Mouse (Mus musculus) lung, embryonic 14.5 days (tissue): ENCODE data around the gene Ntrk1. TPM values are rescaled to one million over a fixed set of nuclear protein-coding genes. Genes with fewer than 3 reads are reported as not detected.
A peak's percentile ranks its signal among the peaks of the same experiment; 100 is the strongest.

Experiments used
- ATAC-seq: fragments of 200-750 bp; cut with Nextera tagmentation; 2 replicates; pipeline ENCODE4 v1.8.0; 2017; ENCODE audit warnings: mild to moderate bottlenecking, moderate TSS enrichment, moderate library complexity; ENCODE audit not compliant: insufficient read depth
- DNase-seq: peaks from one replicate; pipeline ENCODE4 v3.0.0-alpha.2; 2015
- H3K27ac ChIP-seq: fragments of 300-500 bp; sonication (generic); 2 replicates; pipeline ENCODE4 v1.5.1; 2014; ENCODE audit warnings: low read depth, mild to moderate bottlenecking, moderate library complexity
- H3K27me3 ChIP-seq: fragments of 300-500 bp; sonication (generic); 2 replicates; pipeline ENCODE4 v1.6.1; 2014; ENCODE audit warnings: low read length, control low read depth; ENCODE audit not compliant: insufficient read depth
- H3K36me3 ChIP-seq: fragments of 300-500 bp; sonication (generic); 2 replicates; pipeline ENCODE4 v1.6.1; 2014; ENCODE audit warnings: control low read depth; ENCODE audit not compliant: insufficient read depth
- H3K4me1 ChIP-seq: fragments of 300-500 bp; sonication (generic); 2 replicates; pipeline ENCODE4 v1.6.1; 2014; ENCODE audit warnings: antibody characterized with exemption, control low read depth; ENCODE audit not compliant: insufficient read depth
- H3K4me2 ChIP-seq: fragments of 300-500 bp; sonication (generic); 2 replicates; pipeline ENCODE4 v1.6.1; 2014; ENCODE audit warnings: mild to moderate bottlenecking
- H3K4me3 ChIP-seq: fragments of 300-500 bp; sonication (generic); 2 replicates; pipeline ENCODE4 v1.5.1; 2014; ENCODE audit warnings: low read depth, low read length
- H3K9ac ChIP-seq: fragments of 300-500 bp; sonication (generic); 2 replicates; pipeline ENCODE4 v1.6.1; 2014
- H3K9me3 ChIP-seq: fragments of 300-500 bp; sonication (generic); 2 replicates; pipeline ENCODE4 v1.6.1; 2016; ENCODE audit warnings: low read depth, low read length, control low read depth
- CTCF ChIP-seq: IDR thresholded peaks from 2 replicates; pipeline ENCODE4 v1.5.1; 2016; ENCODE audit warnings: antibody characterized with exemption, low read depth
- WGBS: fragments of 180-500 bp; shearing (Covaris S2); extraction: QIAGEN DNeasy Blood & Tissue Kit; methylation state at CpG from one replicate; pipeline ENCODE4 v1.1.7; 2014; 5-methylcytosine and 5-hydroxymethylcytosine counted together
- polyA plus RNA-seq: library from polyadenylated mRNA; unstranded; fragments of >200 nt; fragmentation: Nextera tagmentation; extraction: Ambion mirVana; gene quantifications from 2 replicates; pipeline ENCODE4 v1.2.1, GENCODE M21; 2014

The Ntrk1 gene
- polyA plus RNA-seq, 1 experiment from 2014 or later: 0.22 TPM

DNA sequence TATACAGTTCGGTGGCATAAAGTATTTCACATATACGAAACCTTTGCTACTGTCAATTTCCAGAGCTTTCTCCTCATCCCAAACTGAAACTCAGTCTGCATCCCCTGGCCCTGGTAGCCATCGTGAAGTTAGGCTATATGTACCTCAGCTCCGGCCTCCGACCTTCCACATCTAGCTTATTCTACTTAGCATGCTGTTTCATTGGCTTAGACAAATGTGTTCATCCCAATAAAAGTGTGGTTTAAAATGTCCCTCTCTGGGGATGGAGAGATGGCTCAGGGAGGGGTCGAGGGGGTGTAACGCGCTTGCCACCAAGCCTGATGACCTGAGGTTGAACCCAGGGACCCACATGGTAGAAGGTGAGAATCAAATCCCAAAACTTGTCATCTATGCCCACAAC, 25.5 kb downstream of the Ntrk1 start:
- H3K4me1 ChIP-seq: peaks cover 21% of the 10 kb centered on the region
- DNase-seq (no peak), ATAC-seq (no peak)
- peak overlapping the region; percentile 65; the same call in 1 of the 2 replicates for H3K4me2 ChIP-seq
- H3K36me3 ChIP-seq: no peaks in the 10 kb centered on the region
- no peak overlapping the region for H3K27ac ChIP-seq
- TF ChIP-seq CTCF: no peak
- no peaks in the 10 kb centered on the region for H3K9me3 ChIP-seq
- no peaks in the 10 kb centered on the region; the same call in 1 of the 2 replicates for H3K27me3 ChIP-seq
- no peak overlapping the region for H3K4me3 ChIP-seq
- WGBS: 76% methylated on average over 8 of the region's 8 CpGs
- H3K9ac ChIP-seq: no peak overlapping the region

DNA sequence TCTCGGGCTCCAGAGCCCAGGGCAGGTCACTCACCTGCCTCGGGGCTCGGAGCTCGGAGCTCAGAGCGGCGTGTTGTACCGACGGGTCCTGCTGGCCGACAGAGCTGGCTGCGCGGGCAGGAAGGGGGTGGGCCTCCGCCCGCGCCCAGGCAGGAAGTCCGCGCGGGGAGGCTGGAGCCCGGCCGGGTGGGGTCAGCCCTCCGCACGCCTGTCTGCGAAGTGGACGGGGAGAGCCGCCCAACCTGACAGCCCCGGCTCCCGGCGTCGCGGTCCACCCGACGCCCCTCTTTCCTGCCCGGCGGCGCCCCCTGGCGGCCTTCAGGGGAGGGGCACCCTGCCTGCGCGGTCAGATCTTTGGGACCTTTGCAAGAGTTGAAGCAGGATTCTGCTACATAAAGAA, 26.1 kb downstream of the Ntrk1 start:
- Histone ChIP-seq H3K27ac (peak overlapping the region; percentile 77), H3K27me3 (no peaks in the 10 kb centered on the region; the same call in 1 of the 2 replicates), H3K4me1 (peaks cover 27% of the 10 kb centered on the region), H3K9ac (peak overlapping the region; percentile 50), H3K9me3 (no peaks in the 10 kb centered on the region), H3K4me2 (peak overlapping the region; percentile 65), H3K4me3 (peak overlapping the region; percentile 49), H3K36me3 (no peaks in the 10 kb centered on the region)
- peak; percentile 84 for TF ChIP-seq CTCF
- WGBS: under 1% methylated on average over 36 of the region's 37 CpGs
- ATAC-seq (peak; percentile 62), DNase-seq (peak; percentile 89)

DNA sequence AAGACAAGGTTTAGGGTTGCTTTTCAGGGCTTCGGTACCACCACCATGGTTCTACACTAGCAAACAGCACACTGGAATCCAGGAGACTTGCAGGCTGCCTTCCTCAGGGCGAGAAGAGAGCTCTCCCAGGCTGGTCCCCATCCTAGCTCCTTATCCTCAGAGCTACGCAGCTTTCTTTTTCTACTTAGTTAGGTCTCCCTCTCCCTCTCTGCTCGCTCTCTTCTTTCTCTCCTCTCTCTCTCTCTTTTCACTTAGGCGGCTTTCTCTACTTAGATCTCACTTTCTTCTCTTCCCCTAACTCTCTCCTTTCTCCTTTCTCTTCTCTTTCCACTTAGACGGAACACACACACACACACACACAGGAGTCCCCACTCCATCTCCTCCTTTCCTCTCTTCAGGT, 26.5 kb downstream of the Ntrk1 start:
- no peak for TF ChIP-seq CTCF
- ATAC-seq (no peak), DNase-seq (peak; percentile 32)
- no peaks in the 10 kb centered on the region for H3K36me3 ChIP-seq
- H3K4me2 ChIP-seq: peak overlapping the region; percentile 65
- no peaks in the 10 kb centered on the region; the same call in 1 of the 2 replicates for H3K27me3 ChIP-seq
- peaks cover 29% of the 10 kb centered on the region for H3K4me1 ChIP-seq
- peak overlapping the region; percentile 50 for H3K9ac ChIP-seq
- H3K27ac ChIP-seq: peak overlapping the region; percentile 77
- peak overlapping the region; percentile 49 for H3K4me3 ChIP-seq
- 28% methylated on average over 6 of the region's 6 CpGs for WGBS
- no peaks in the 10 kb centered on the region for H3K9me3 ChIP-seq

DNA sequence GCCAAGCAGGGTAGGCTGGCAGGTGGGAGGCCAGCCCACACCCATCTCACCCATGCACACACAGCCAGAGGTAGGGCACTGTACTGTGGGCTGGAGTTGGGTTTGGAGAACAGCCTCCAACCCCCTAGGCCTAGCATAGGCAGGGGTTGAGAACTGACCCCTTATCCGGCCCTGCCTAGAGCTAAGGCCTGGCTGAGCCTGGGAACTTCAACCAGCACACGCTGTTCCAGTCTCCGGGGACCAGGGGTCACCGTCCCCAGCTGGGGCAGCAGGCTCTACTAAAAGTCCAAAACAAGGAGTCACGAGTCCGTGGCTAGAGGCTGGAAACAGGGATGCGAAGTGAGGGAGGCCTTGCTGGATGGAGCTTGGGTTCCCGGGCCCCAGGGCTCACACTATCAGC, 27.2 kb downstream of the Ntrk1 start:
- Histone ChIP-seq H3K9me3 (no peaks in the 10 kb centered on the region), H3K36me3 (no peaks in the 10 kb centered on the region), H3K4me1 (peaks cover 34% of the 10 kb centered on the region), H3K27me3 (no peaks in the 10 kb centered on the region; the same call in 1 of the 2 replicates), H3K4me3 (peak overlapping the region; percentile 49), H3K27ac (peak overlapping the region; percentile 27; the same call in 1 of the 2 replicates), H3K4me2 (peak overlapping the region; percentile 65), H3K9ac (peak overlapping the region; percentile 50)
- no peak for TF ChIP-seq CTCF
- WGBS: 59% methylated on average over 8 of the region's 8 CpGs
- DNase-seq: peak; percentile 41
- no peak for ATAC-seq

DNA sequence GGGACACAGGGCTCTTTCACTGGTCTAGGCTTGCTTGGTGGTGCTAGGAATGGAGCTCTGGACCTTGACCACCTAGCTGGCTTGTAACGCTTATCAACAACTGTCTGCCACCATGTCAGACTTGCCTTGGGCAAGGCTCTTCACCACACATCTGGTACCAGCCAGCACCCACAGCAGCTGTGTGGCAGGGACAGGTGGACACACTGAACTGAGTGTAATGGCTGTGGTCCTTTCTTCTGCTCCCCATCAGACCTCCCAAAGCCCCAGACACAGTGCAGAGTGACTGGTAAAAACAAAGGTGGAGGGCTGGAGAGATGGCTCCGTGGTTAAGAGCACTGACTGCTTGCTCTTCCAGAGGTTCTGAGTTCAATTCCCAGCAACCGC, 28.7 kb downstream of the Ntrk1 start:
- peak overlapping the region; percentile 97; the same call in 1 of the 2 replicates for H3K27ac ChIP-seq
- peaks cover 42% of the 10 kb centered on the region for H3K4me1 ChIP-seq
- 77% methylated on average over 3 of the region's 3 CpGs for WGBS
- ATAC-seq (no peak), DNase-seq (no peak)
- no peaks in the 10 kb centered on the region for H3K27me3 ChIP-seq
- H3K4me2 ChIP-seq: peak overlapping the region; percentile 57
- H3K36me3 ChIP-seq: no peaks in the 10 kb centered on the region
- TF ChIP-seq CTCF: no peak
- no peak overlapping the region for H3K9ac ChIP-seq
- H3K4me3 ChIP-seq: no peak overlapping the region
- H3K9me3 ChIP-seq: no peaks in the 10 kb centered on the region

DNA sequence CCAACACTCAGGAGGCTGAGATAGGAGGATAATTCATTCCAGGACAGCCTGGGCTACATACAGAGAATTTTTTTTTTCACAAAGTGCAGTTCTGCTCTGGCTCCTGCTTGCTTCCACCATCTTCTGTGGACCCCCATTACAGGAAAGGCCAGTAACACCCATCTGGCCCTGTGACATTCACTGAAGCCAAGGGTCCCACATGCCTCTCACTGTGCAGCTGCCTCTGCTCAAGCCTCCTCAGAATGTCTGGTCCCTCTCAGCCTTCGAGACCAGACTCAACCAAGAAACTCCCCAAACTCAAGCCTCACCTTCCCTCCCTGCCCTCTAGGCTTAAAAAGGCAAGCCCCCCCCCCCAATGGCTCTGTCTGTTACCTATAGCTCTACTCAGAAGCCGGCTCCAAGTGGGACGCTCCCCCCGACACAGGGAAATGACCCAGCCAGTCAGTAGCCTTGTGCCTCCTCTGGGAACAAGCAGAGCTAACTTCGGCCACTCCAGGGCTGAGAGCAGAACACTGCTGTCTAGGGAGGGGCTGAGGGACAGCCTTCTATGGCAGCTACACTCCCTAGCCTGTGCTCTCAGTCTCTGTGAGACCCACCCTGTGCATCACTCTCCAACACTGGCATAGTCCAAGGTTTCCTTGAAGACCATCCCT, 29.2 kb downstream of the Ntrk1 start:
- WGBS: 70% methylated on average over 5 of the region's 5 CpGs
- H3K4me3 ChIP-seq: no peak overlapping the region
- TF ChIP-seq CTCF: no peak
- peak overlapping the region; percentile 57 for H3K4me2 ChIP-seq
- peaks cover 42% of the 10 kb centered on the region for H3K4me1 ChIP-seq
- no peak for DNase-seq
- no peaks in the 10 kb centered on the region for H3K9me3 ChIP-seq
- ATAC-seq: no peak
- H3K27me3 ChIP-seq: no peaks in the 10 kb centered on the region
- no peak overlapping the region; the same call in 1 of the 2 replicates for H3K9ac ChIP-seq
- H3K27ac ChIP-seq: peak overlapping the region; percentile 97
- H3K36me3 ChIP-seq: no peaks in the 10 kb centered on the region

DNA sequence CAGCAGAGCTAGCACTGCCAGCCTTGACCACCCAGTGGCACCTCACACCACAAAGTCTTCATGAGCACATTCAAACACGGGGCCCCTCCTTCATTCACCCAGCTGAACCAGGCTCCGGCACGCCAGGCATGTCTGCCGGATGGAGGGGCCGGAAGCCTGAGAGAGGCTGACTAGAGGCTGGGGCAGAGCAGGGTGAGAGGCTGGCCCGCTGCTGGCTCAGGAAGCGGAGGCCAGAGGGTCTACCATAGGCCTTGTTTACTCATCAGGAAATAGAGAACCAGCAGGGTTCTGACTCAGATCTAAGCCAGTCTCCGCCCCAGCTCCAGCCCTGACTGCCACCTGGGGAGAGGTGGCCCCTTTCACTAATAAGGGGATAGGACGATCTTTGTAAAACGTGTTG, 29.9 kb downstream of the Ntrk1 start:
- Histone ChIP-seq H3K4me1 (peaks cover 42% of the 10 kb centered on the region), H3K4me2 (peak overlapping the region; percentile 57), H3K9ac (peak overlapping the region; percentile 32; the same call in 1 of the 2 replicates), H3K9me3 (no peaks in the 10 kb centered on the region), H3K36me3 (no peaks in the 10 kb centered on the region), H3K4me3 (peak overlapping the region; percentile 17; the same call in 1 of the 2 replicates), H3K27ac (peak overlapping the region; percentile 97), H3K27me3 (no peaks in the 10 kb centered on the region)
- peak; percentile 83 for DNase-seq
- peak; percentile 12; the same call in 1 of the 2 replicates for TF ChIP-seq CTCF
- peak; percentile 47 for ATAC-seq
- WGBS: 10% methylated on average over 10 of the region's 10 CpGs
